9 mouse cellular contexts compared by ENCODE assay signal in genomic region chr10:58359123-58359522, GRCm38 (mm10). TPM values are rescaled to one million over a fixed set of nuclear protein-coding genes. Genes with fewer than 3 reads are reported as not detected.
DNase-seq lines count a peak whose midpoint lies in the region; ATAC-seq lines count a peak whose summit lies in the region.
"Had no signal": no experiment of that assay in that cellular context is flagged by ENCODE, and none has a peak within 500 bp of the region (broad histone marks: within the 10 kb centered on the region; RNA-seq: fewer than 3 reads in every experiment).

No protein-coding gene starts in this region.

- H3K36me3 ChIP-seq in liver, embryonic 12.5 days = no peaks in the 10 kb centered on the region

- no peak for ATAC-seq in liver, embryonic 12.5 days

- no peak overlapping the region for H3K9ac ChIP-seq in liver, embryonic 12.5 days

- no peak overlapping the region for H3K27ac ChIP-seq in liver, embryonic 12.5 days
- H3K27ac ChIP-seq: heart, embryonic 13.5 days had no signal

- H3K4me2 ChIP-seq in liver, embryonic 12.5 days = no peak overlapping the region
- H3K4me2 ChIP-seq: heart, embryonic 13.5 days had no signal

- DNase-seq in cerebellum, adult 9-11 months = peak; percentile 36
- DNase-seq in cerebellum, adult 11 months = no peak
- DNase-seq in liver (peak; percentile 47), ZHBTc4 (ENCODE audit: low read depth, low spot score) (peak; percentile 64)
- DNase-seq in kidney, postnatal 14 days = peak; percentile 49
- peak; percentile 51 for DNase-seq in thymus, postnatal 14 days
- no peak for DNase-seq in testis, postnatal 14 days (ENCODE audit: low spot score)

- H3K27me3 ChIP-seq in liver, embryonic 12.5 days (replicated peaks) = no peaks in the 10 kb centered on the region
- H3K27me3 ChIP-seq: heart, embryonic 13.5 days had no signal

- no peak overlapping the region for H3K4me3 ChIP-seq in liver, embryonic 12.5 days
- H3K4me3 ChIP-seq: heart, embryonic 13.5 days had no signal

- H3K9me3 ChIP-seq in liver, embryonic 12.5 days (replicated peaks) = no peaks in the 10 kb centered on the region
- H3K9me3 ChIP-seq: heart, embryonic 13.5 days had no signal

- WGBS in liver, embryonic 12.5 days (ENCODE audit: insufficient replicate concordance) = 47% methylated on average over 2 of the region's 2 CpGs

- peaks cover 43% of the 10 kb centered on the region for H3K4me1 ChIP-seq in liver, embryonic 12.5 days

RNA-seq across cellular contexts. Expression of gene Lims1, which starts 35.9 kb away (rescaled TPM):
- polyA plus RNA-seq in liver, embryonic 12.5 days (2016; fragmentation: Nextera tagmentation; extraction: Ambion mirVana) = 112 and 121 TPM in 2 replicates

Comparison
In these comparisons a context has a peak if more than half of its experiments do, and no peak if none do; other contexts are left out.
1. DNase-seq: peak in cerebellum, adult 9-11 months (single experiment), liver (single experiment), ZHBTc4 (single experiment), kidney, postnatal 14 days (single experiment) and thymus, postnatal 14 days (single experiment); none in cerebellum, adult 11 months (single experiment) and testis, postnatal 14 days (single experiment).